Mouse (Mus musculus) kidney, postnatal 10 days (tissue): Measurements from ENCODE around the gene Tmem98.

ENCODE experiments used
- DNase-seq: peaks from one replicate; pipeline ENCODE4 v3.0.0; 2021; ENCODE audit warnings: mixed read lengths

Gene Tmem98

GRCm38 (mm10) chr11:80791677-80792432 lies 18.1 kb upstream of the Tmem98 start:
- DNase-seq, result no peak

GRCm38 (mm10) chr11:80793386-80793785 lies 16.6 kb upstream of the Tmem98 start:
- DNase-seq, result no peak

GRCm38 (mm10) chr11:80794290-80794689 lies 15.7 kb upstream of the Tmem98 start:
- no peak for DNase-seq

GRCm38 (mm10) chr11:80795431-80795830 lies 14.5 kb upstream of the Tmem98 start:
- peak; percentile 72 for DNase-seq

GRCm38 (mm10) chr11:80799979-80800378 lies 10.0 kb upstream of the Tmem98 start:
- peak; percentile 60 for DNase-seq

- peak; percentile 49 for DNase-seq
Measured at GRCm38 (mm10) chr11:80802706-80803105, 7.3 kb upstream of the Tmem98 start.

- DNase-seq, result peak; percentile 71
Measured at GRCm38 (mm10) chr11:80808551-80809070, 1.4 kb upstream of the Tmem98 start.

GRCm38 (mm10) chr11:80809666-80809992 lies 346 bp upstream of the Tmem98 start:
- no peak for DNase-seq

GRCm38 (mm10) chr11:80811156-80811555 lies 1.2 kb downstream of the Tmem98 start:
- no peak for DNase-seq

GRCm38 (mm10) chr11:80815354-80815753 lies 5.4 kb downstream of the Tmem98 start:
- no peak for DNase-seq

- peak; percentile 89 for DNase-seq
Measured at GRCm38 (mm10) chr11:80818060-80818697, 8.2 kb downstream of the Tmem98 start.

GRCm38 (mm10) chr11:80820085-80820484 lies 10.1 kb downstream of the Tmem98 start:
- no peak for DNase-seq

- DNase-seq, result peak; percentile 64
Measured at GRCm38 (mm10) chr11:80821296-80821695, 11.3 kb downstream of the Tmem98 start.

- DNase-seq, result no peak
Measured at GRCm38 (mm10) chr11:80821794-80822193, 11.8 kb downstream of the Tmem98 start.

GRCm38 (mm10) chr11:80835395-80835794 lies 25.4 kb downstream of the Tmem98 start:
- no peak for DNase-seq

- no peak for DNase-seq
Measured at GRCm38 (mm10) chr11:80835841-80836240, 25.9 kb downstream of the Tmem98 start.

- no peak for DNase-seq
Measured at GRCm38 (mm10) chr11:80838724-80839123, 28.7 kb downstream of the Tmem98 start.

- no peak for DNase-seq
Measured at GRCm38 (mm10) chr11:80843435-80843834, 33.5 kb downstream of the Tmem98 start.

- no peak for DNase-seq
Measured at GRCm38 (mm10) chr11:80845486-80845885, 35.5 kb downstream of the Tmem98 start.

- DNase-seq, result no peak
Measured at GRCm38 (mm10) chr11:80846115-80846514, 36.1 kb downstream of the Tmem98 start.

- DNase-seq, result no peak
Measured at GRCm38 (mm10) chr11:80848131-80848530, 38.2 kb downstream of the Tmem98 start.

- DNase-seq, result peak; percentile 29
Measured at GRCm38 (mm10) chr11:80851859-80852258, 41.9 kb downstream of the Tmem98 start.

- no peak for DNase-seq
Measured at GRCm38 (mm10) chr11:80853014-80853413, 43.0 kb downstream of the Tmem98 start.

- no peak for DNase-seq
Measured at GRCm38 (mm10) chr11:80854430-80854829, 44.5 kb downstream of the Tmem98 start.
